Mouse (Mus musculus) ES-CJ7 (cell line): Measurements from ENCODE around the gene Hyal2.
A peak's percentile ranks its signal among the peaks of the same experiment; 100 is the strongest.

Source experiments
- DNase-seq: peaks from one replicate; pipeline ENCODE4 v3.0.0; 2011; ENCODE audit warnings: low read depth, low spot score

Hyal2 gene

DNA sequence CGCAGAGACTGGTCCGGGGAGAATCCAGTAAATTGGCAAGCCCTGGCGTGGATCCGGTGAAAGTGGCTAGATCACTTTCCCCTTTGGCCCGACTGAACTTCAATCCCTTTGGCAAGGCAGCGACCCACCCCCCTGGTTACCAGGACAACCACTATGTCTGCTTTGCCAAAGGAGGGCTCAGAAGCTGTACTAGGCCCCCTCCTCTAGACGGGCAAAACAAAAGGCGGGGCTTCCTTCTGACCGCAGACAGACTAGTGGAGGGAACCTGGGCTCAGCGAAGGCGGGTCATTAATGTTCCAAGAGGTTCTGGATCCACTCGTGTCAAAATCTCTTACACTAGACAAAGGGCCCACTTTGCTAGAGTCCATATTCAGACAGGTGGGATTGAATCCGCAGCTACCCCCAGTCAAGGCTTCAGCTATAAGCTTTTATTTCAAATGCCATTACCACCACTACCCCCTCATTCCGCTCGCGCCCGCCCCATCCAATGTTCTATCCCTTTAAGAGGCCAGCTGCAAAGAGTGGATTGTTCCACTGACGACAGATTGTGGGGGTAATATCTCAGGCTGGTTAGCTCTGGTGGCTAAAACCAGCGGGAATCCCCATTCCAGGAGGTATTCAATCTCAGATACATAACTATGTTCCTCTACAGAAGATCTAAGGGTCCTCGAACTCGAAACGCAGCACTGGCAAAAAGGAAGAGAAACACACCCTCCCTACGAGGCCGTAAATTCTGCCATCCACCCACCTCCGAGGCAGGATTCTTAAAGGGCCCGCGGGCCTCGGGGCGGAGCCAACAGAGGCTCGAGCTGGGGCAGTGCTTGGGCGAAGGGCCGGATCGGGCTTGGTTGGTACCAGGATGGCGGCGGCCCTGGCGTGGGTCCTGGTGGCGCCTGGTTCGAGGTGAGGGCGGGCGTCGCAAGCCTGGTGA lies 851 bp downstream of the Hyal2 start:
- DNase-seq = peak; percentile 87

DNA sequence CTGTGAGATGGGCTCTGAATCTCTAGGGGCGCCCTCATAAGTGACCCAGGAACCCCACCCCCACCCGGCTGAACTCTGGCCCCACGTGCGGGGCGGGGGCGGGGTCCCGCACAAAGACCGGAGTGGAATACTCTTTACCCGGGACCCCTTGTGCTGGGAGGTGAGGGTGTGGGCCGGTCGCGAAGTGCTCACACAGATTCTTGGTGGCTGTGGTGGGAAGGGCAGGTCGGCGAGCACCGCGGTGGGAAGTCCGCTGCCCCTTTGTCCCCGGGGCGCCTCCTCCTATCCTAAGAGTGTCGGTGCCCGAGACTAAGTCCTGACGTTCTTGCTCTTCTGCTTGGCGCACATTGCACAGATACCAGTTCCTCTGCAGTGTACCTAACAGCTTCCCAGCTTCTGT lies 1.5 kb downstream of the Hyal2 start:
- peak; percentile 54 for DNase-seq

DNA sequence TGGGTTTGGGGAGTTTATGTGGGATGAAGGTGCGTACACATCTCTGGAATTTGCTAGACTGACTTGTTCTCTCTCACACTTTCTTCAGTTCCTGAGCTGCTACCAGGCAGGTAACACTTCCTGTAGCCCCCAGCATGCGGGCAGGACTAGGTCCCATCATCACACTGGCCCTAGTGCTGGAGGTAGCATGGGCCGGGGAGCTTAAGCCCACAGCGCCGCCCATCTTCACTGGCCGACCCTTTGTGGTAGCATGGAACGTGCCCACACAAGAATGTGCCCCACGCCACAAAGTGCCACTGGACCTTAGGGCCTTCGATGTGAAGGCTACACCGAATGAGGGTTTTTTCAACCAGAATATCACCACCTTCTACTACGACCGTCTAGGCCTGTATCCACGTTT lies 2.3 kb downstream of the Hyal2 start:
- no peak for DNase-seq

DNA sequence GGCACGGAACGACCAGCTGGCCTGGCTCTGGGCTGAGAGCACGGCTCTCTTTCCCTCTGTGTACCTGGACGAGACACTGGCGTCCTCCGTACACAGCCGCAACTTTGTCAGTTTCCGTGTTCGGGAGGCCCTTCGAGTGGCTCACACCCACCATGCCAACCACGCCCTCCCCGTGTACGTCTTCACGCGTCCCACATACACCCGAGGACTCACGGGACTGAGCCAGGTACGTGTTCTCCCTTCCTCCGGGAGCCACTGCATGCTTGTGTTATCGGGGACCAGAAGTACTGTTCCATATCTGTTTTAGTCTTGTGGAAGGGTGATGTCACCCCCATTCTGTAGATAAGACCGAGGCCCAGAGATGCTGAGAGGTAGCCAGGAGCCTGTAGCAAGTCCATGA lies 3.1 kb downstream of the Hyal2 start:
- no peak for DNase-seq

DNA sequence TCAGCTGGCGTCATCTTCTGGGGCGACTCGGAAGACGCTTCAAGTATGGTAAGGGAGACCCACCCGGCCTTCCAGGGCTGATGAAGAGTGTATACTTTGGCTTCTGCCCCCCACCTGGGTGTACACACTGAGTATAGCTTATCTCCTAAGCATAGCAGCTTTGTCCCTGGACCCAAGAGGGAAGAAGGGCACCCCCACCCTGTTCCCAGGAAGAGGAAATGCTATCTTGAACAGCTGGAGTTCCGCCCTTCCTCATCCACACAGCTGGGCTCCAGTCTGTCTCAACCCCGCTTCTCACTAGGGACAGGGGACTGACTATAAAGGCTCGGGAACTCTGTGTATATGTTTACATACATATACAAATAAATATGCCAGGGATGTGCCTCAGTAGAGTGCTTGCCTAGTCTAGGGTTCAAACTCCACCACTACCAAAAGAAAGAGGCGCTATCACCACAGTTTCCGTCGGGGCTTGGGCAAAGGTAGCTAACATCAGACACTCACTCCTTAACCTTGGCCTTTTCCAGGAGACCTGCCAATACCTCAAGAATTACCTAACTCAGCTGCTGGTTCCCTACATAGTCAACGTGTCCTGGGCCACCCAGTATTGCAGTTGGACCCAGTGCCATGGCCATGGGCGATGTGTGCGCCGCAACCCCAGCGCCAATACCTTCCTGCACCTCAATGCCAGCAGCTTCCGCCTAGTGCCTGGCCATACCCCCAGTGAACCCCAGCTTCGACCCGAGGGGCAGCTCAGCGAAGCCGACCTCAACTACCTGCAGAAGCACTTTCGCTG lies 4.0 kb downstream of the Hyal2 start:
- no peak for DNase-seq

DNA sequence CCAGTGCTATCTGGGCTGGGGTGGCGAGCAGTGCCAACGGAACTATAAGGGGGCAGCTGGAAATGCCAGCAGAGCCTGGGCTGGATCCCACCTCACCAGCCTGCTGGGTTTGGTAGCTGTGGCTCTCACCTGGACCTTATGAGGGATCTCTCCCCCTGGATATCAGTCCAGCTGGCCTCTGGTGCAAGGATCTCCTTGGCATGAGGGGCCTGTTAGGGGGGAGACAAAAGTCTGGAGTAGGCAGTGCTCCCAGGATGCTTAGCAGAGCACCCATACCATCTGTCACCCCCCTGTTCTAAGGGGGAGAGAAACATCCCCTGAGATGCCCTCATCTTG lies 4.5 kb downstream of the Hyal2 start:
- DNase-seq = no peak

DNA sequence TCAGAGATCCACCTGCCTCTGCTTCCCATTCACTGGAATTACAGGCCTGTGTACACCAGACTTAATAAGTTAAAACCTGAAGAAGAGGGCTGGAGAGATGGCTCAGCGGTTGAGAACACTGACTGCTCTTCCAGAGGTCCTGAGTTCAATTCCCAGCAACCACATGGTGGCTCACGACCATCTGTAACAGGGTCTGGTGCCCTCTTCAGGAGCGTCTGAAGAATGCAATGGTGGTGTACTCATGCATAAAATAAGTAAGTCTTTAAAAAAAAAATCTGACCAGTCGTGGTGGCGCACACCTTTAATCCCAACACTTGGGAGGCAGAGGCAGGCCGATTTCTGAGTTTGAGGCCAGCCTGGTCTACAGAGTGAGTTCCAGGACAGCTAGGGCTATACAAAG lies 6.0 kb downstream of the Hyal2 start:
- DNase-seq = peak; percentile 78

DNA sequence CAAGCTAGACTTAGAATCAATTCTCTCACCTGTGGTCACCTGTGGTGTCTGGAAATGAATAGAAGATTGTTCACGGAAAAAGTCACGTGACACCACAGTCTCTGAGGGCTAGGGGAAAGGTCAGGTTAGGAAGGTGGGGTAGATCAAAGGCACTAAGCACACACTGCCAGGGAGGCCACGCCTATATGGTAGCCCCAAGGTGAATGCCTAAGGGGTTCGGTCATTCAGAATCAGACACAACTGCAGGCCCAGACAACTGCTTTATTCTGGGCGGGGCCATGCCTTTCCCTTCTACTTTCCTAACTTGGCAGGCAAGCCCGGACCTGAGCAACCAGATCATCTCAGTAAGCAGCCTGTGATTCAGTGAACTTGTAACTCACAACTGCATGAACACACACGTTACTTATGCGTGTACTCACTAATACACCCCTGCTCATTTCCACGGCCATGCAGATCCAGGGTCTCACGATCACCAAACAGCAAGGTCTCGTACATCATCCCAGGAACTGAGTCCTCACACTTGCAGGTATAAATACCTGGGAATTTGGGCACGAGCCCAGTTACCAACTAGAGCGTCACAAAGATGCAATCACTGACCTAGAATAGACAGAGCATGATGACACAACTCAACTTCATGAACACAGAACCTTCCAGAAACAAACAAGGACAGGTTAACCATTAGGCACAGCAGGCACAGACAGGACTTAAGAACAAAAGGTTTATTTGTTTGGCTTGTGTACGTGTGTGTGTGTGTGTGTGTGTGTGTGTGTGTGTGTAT lies 8.0 kb downstream of the Hyal2 start:
- DNase-seq = peak; percentile 96

DNA sequence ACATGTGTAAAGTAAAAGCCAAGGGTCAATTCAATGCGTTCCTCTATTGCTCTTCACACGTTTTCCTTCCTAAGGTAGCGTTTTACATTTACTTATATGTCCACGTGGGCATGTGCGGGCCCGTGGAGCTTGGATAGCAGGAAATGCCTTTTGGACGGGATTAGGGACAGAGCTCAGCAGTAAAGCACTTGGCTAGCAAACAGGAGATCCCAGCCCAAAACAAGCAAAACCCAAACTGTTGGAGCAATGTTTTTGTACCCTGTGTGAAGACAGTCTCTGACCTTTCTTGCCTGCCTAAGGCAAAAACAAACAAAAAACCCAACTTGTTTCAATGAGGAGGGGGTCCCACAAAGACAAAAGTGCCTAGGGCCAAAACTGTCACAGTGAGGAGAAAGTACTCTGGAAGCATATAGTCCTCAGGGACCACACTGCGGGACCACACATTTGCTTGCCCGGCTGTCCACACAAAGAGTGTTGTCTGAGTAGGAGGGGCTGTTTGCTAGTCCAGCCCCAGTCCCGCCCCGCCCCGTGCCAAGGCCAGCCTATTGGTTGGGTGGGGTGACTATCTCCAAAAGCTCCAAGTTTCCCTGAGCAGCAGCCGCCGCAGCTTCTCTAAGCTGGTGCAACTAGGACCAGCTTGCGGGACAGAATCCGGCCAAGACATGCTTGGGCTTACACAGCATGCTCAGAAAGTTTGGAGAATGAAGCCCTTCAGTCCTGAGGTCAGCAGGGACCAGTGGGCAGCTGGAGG lies 8.8 kb downstream of the Hyal2 start, which contains the start of gene Hyal1:
Hyal1 (plus strand) TSS at position 571 of the 751 bp plus-strand sequence.
- peak; percentile 86 for DNase-seq

DNA sequence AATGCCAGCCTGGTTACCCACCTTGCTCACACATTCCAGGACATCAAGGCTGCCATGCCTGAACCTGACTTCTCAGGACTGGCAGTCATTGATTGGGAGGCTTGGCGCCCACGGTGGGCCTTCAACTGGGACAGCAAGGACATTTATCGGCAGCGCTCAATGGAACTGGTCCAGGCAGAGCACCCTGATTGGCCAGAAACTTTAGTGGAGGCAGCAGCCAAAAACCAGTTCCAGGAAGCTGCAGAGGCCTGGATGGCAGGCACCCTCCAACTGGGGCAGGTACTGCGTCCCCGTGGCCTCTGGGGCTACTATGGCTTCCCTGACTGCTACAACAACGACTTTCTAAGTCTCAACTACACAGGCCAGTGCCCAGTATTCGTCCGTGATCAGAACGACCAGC lies 10.1 kb downstream of the Hyal2 start:
- DNase-seq = no peak

DNA sequence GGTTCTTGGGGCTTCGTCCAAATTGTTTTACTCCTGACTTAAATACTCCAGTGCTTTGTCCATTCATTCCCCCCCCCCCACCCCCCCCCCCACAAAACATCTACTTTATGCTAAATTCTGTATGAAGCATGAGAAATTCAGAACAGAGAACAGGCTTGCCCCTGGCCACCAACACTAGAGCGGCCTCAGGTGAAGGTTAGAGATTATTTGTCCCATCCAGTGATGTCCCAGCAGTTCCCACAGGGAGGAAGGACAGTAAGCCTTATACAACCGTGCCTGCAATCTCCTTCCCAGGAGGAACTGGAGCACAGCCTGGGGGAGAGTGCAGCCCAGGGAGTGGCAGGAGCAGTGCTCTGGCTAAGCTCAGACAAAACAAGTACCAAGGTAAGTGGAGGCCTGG lies 10.8 kb downstream of the Hyal2 start, which contains the start of gene Naa80:
Naa80 (plus strand) TSS at position 301 of the 400 bp plus-strand sequence.
- no peak for DNase-seq

DNA sequence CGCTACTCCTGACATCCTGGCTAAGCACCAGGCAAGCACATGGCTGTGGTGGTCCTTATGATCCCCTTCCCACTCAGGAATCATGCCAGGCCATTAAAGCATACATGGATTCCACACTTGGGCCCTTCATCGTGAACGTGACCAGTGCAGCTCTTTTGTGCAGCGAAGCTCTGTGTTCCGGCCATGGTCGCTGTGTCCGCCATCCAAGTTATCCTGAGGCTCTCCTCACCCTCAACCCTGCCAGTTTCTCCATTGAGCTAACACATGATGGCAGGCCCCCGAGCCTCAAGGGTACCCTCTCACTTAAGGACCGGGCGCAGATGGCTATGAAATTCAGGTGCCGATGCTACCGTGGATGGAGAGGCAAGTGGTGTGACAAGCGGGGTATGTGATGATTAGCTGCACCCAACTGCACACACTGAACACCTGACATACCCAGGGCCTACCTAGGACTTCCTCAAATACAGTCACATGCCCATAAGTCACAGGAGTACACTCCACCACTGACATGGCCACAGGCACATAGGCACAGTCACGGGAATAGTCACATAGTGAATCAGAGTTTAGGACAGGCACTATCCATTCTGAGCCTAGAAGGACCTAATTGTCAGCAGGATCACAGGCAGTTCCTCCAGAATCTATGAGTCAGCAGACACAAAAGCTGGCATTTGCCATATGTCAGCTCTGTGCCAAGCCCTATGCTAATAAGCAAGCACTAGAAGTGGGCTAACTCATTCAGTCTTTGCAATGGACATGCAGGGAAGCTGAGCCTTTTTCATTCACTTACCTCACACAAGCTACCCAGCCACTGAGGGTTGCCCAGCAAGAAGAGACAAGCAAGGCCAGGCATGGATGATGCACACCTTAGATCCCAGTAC lies 11.5 kb downstream of the Hyal2 start:
- no peak for DNase-seq

DNA sequence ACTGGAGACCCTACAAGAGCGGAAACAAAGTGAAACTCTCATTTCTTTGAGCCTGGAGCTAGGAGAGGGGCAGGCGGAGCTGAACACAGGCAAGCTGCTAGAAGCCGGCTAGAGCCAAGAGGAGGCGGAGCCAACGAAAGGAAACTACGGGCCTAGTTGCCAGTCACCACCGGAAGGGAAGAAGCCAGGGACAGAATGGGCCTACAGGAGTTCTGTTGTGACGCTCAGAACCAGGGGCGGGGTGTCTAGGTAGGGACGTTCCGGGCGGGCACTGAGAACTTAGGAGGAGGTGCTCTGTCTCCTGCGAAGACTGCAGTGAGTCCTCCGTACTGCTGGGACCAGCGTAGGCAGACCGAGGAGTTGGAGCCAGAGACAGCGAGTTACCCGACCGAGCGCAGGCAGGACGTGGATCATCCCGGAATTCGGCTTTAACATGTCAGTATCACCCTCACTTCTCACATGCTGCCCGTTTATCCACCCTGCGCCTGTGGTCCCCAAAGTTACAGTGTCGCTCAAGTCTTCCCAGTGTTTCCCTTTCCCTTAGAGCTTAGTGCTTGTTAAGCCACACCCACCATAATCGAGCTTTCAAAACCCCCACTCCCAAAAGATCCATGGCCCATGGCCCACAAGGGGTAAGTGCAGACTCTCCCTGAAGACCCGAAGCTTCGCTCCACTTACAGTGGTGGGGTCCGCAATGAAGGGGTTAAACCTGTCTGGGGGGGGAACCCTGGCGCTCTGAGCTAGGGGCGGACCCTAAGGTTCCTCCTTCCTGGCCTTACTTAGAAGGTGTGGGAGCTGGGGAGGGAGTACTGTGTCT lies 13.0 kb downstream of the Hyal2 start, which contains the start of gene Hyal3:
Hyal3 (plus strand) TSS at position 318 of the 817 bp plus-strand sequence.
- DNase-seq = peak; percentile 85

DNA sequence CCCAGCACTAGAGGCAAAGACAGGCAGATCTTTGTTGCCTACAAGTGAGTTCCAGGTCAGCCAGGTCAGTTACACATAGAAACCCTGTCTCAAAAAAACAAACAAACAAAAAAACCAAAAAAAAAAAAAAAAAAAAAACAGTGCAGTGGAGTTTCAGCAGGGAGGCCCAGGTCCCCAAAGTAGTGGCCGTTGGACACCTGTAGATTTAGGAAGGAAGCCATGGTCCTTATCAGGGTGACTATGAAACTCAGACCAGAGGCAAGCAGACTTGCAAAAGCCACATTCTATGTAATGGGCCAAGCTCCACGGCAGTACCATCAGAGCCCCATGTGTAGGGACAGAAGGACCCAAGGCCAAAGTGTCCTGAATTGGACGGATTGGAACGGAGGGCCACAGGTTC lies 13.8 kb downstream of the Hyal2 start:
- DNase-seq = no peak

DNA sequence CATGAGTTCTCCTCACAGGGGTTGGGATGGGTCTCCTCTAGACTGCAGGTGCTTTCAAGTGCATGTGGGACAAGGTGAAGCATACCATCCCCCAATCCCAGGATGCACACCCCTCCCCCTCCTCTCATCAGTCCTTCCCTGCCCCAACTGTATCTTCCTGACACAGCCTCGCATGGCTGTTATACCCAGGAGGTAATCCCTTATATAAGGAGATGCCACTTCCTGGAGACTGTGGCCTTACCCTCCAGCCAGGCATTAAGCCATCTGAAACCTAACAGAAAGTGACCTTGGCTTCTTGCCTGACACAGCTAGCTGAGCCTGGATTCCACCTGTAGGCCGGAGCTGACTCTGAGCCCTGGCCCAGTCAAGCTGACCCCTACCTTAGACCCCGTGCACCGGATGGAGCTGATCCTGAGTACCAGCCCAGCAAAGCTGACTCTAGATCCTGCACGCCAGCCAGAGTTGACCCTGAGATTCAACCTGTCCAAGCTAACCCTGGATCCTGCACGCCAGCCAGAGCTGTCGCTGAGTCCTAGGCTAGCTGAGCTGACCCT lies 14.8 kb downstream of the Hyal2 start:
- no peak for DNase-seq

DNA sequence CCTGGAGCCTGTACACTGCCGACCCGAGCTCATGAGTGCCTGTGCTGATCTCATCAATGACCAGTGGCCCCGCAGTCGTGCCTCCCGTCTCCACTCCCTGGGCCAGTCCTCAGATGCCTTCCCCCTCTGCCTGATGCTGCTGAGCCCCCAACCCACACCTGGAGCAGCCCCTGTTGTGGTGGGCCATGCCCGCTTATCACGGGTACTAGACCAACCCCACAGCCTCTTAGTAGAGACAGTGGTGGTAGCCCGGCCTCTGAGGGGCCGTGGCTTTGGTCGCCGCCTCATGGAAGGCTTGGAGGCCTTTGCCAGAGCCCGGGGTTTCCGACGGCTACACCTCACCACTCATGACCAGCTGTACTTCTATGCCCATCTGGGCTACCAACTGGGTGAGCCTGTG lies 15.4 kb downstream of the Hyal2 start:
- no peak for DNase-seq

DNA sequence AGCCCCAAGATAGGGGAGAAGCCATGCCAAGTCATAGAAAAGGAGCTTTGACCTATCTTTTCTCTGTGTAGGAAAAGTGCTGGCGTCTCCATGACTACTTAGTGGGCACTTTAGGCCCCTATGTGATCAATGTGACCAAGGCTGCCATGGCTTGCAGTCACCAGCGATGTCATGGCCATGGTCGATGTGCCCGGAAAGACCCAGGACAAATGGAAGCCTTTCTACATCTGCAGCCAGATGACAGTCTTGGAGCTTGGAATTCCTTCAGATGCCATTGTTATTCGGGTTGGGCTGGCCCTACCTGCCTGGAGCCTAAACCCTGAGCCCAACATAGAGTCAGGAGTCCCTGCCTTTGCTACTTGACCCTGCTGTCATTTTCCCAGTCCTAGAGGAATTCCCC lies 18.8 kb downstream of the Hyal2 start:
- DNase-seq = no peak

DNA sequence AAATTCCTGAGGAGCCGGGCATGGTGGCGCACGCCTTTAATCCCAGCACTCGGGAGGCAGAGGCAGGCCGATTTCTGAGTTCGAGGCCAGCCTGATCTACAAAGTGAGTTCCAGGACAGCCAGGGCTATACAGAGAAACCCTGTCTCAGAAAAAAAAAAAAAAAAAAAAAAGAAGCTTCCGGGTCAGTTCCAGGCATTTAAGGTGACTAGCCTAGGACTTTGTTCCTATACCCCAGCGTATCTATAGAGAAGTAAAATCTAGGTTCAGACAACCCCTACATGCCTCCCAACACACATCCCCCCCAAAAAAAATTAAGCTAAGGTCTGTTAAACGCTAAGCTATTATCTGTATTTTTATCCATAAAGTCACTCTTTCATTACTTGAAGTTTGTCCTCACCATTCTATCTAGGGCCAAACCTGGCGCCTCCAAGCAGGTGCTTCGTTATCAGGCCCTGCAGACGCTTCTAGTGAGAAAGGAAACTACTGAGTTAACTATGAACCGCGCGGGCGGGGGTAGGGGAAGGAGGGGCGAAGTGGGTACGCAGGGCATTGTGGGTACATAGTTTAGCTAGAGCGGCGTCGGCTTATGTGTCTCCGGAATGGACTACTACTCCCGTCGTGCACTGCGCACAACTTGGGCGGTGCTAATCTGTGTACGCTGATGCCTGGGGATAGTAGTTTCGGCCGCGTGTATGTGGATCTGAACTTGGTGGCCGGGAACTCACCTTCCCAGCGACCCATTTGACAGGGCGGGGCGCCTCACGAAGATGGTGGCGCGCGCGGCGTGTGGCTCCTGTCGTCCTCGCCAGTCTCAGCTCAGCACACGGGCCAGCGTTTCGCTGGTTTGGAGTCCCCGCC lies 19.5 kb downstream of the Hyal2 start, which contains the start of gene Ifrd2:
Ifrd2 (plus strand) TSS at position 669 of the 859 bp plus-strand sequence.
- peak; percentile 99 for DNase-seq
